Mouse (Mus musculus) C2C12 (cell line): ENCODE results near the gene Ap4b1. TPM values are rescaled to one million over a fixed set of nuclear protein-coding genes. Genes with fewer than 3 reads are reported as not detected.

ENCODE experiments used
- H3K27me3 ChIP-seq: one replicate; pipeline ENCODE4 v1.6.1; 2011; ENCODE audit not compliant: control insufficient read depth, insufficient read depth, insufficient read length
- H3K36me3 ChIP-seq: one replicate; pipeline ENCODE4 v1.6.1; 2011; ENCODE audit not compliant: control insufficient read depth, insufficient read depth
- H3K4me3 ChIP-seq: one replicate; pipeline ENCODE4 v1.5.1; 2011; ENCODE audit warnings: mild to moderate bottlenecking, control low read depth; ENCODE audit not compliant: poor library complexity, insufficient read depth, severe bottlenecking
- H3K79me2 ChIP-seq: one replicate; pipeline ENCODE4 v1.6.1; 2011; ENCODE audit not compliant: control insufficient read depth, insufficient read depth
- H3K79me3 ChIP-seq: one replicate; pipeline ENCODE4 v1.6.1; 2011; ENCODE audit warnings: low read depth, control low read depth
- H3ac ChIP-seq: one replicate; pipeline ENCODE3; 2011; ENCODE audit warnings: low read depth; ENCODE audit not compliant: control insufficient read depth, insufficient read length
- CEBPB ChIP-seq: IDR thresholded peaks from one replicate; pipeline ENCODE4 v1.6.1; 2011; ENCODE audit warnings: low read depth, mild to moderate bottlenecking, control low read depth, moderate library complexity
- CTCF ChIP-seq: IDR thresholded peaks from one replicate; pipeline ENCODE4 v1.5.1; 2011; ENCODE audit not compliant: control insufficient read depth, insufficient read depth, insufficient read length
- FOSL1 ChIP-seq: IDR thresholded peaks from one replicate; pipeline ENCODE4 v1.8.0; 2011; ENCODE audit warnings: mild to moderate bottlenecking, low read length; ENCODE audit not compliant: poor library complexity, insufficient read depth, severe bottlenecking
- MAX ChIP-seq: IDR thresholded peaks from one replicate; pipeline ENCODE4 v1.6.1; 2011; ENCODE audit warnings: mild to moderate bottlenecking, control low read depth
- MYOD1 ChIP-seq: IDR thresholded peaks from one replicate; pipeline ENCODE4 v1.6.1; 2011; ENCODE audit warnings: low read depth; ENCODE audit not compliant: control insufficient read depth, insufficient read length
- MYOG ChIP-seq: IDR thresholded peaks from one replicate; pipeline ENCODE4 v1.6.1; 2011; ENCODE audit not compliant: control insufficient read depth, insufficient read length; ENCODE audit errors: extremely low read depth
- USF1 ChIP-seq: IDR thresholded peaks from one replicate; pipeline ENCODE4 v1.6.1; 2011; ENCODE audit warnings: low read depth, mild to moderate bottlenecking, control low read depth, moderate library complexity
- long read RNA-seq, 2 experiments: library from polyadenylated mRNA; unstranded; transcript quantifications; one replicate each; pipeline ENCODE4 v2.0.0; 2019 to 2020
- polyA plus RNA-seq: library from polyadenylated mRNA; unstranded; fragments of >200 nt; fragmentation: generic; extraction: Trizol; gene quantifications from one replicate; pipeline ENCODE4 v1.2.1, GENCODE M21; 2012; ENCODE audit warnings: missing spikeins

Gene Ap4b1
- polyA plus RNA-seq, result 8.8 TPM
- long read RNA-seq, experiment 1, transcript Ap4b1-201 (10 exons, 2,799 nt), result major isoform, 6 of 9 reads
- long read RNA-seq, experiment 1, partial matches to known transcripts, result 0 of 9 reads
- long read RNA-seq, experiment 1, other reads (novel, unspliced or antisense), result 3 of 9 reads
- long read RNA-seq, experiment 2, transcript Ap4b1-201 (10 exons, 2,799 nt), result major isoform, 99 of 121 reads
- long read RNA-seq, experiment 2, partial matches to known transcripts, result 4 of 121 reads
- long read RNA-seq, experiment 2, other reads (novel, unspliced or antisense), result 14 of 121 reads

DNA sequence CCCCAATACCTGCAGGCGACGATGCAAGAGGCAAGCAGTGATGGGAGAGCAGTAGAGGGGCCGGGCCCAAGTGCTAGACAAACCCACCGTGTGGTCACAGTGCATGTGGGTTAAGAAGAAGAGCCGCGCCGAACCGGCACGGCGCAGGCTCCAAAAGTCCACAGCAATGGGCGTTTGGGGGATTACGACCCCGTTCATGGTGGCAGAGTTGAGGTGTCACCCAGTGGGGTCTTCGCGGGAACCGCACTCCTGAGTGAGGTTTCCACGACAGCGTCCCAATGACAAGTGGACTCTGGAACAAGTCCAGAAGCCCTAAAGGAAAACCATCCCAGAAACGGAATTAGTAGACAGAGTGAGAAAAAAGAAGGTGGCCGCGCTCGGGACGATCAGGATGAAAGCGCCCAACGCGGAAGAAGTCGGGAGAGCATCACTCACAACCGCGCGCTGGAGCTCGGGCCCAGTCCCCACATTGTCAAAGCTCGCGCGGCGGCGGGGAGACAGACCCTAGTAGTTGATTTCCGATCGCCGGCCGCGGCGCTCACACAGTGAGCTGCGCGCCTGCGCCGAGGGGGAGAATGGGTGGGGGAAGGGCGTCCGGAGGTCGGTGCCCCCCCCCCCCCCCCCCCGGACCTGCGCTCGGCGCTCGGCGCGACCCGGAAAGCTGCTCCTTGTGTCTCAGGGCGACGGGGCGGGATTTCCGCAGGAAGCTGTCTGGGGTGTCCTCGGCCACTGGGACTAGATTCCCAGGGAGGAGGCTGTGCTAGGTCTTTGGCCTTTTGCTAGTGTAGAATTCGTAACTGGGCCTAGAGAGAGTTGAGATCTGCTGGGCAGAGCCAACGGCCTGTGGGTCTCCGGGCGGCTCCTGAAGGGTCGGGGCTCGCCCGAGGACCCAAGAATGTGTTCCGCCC lies at the start of gene Ap4b1, which contains the start of the genes Dclre1b and Gm43064:
Gene Ap4b1 (plus strand): TSS at position 630 of the 908 bp plus-strand sequence.
Gene Dclre1b (minus strand): TSS at position 554 of the 908 bp plus-strand sequence.
Gene Gm43064 (plus strand): TSS at position 683 of the 908 bp plus-strand sequence.
- H3K79me2 ChIP-seq, result peaks cover 24% of the 10 kb centered on the region
- no peak for TF ChIP-seq MYOD1
- no peak for TF ChIP-seq MYOG
- TF ChIP-seq CEBPB, result no peak
- TF ChIP-seq MAX, result no peak
- H3ac ChIP-seq, result peak within 1 kb of the TSS; percentile 98
- peaks cover 17% of the 10 kb centered on the region for H3K36me3 ChIP-seq
- peaks cover 8% of the 10 kb centered on the region for H3K79me3 ChIP-seq
- no peaks in the 10 kb centered on the region for H3K27me3 ChIP-seq
- H3K4me3 ChIP-seq, result peak within 1 kb of the TSS; percentile 91

DNA sequence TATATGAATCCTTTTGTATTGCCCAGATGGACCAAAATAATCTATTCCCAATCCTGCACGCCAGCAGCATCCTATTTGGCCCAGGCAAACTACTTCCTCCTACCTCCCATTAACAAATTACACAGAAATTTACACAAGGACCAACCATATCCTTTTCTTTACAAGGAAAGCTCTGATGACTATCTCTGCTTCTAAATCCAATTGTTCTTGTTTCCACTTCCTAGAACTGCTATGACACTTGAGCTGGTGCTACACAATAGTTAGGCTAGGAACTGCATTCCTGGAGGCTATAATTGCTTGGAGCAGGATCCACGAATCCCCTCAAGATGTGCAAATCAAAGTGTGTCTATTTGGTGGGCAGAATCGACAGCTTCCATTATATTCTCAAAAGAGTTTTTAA lies 42.5 kb upstream of the Ap4b1 start:
- H3K27me3 ChIP-seq, result no peaks in the 10 kb centered on the region
- TF ChIP-seq CTCF, result no peak
- no peak for TF ChIP-seq MAX
- no peak overlapping the region for H3K4me3 ChIP-seq
- peaks cover 42% of the 10 kb centered on the region for H3K79me2 ChIP-seq
- peaks cover 58% of the 10 kb centered on the region for H3K36me3 ChIP-seq
- peaks cover 11% of the 10 kb centered on the region for H3K79me3 ChIP-seq
- no peak overlapping the region for H3ac ChIP-seq

DNA sequence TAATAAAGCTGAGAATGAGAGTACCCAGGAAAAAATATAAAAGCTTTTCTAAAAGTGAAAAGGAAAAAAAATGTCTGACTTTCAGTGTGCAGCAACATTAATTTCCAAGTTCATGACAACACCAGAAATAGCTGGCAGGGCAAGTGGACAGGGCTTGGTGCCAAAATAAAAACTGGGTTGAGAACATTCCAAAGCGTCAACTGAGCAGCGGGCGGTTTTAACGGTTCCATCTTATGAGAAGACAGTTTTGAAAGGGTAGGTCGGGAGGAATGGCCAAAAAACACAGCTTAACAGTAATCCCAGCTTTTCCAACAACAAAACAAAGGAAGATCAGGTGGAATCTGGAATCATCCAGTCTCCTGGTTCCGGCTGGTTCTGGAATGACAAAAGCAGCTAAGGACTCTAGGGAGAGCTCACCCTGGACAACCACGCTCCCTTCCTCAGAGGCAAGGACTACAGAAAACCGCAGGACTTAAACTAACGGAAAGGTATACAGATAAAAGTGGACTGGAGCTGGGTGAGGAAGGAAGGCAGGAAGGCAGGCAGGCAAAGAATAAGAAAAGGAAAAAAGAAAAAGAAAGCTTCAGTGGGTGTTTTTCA lies 37.7 kb upstream of the Ap4b1 start:
- H3K79me2 ChIP-seq, result peaks cover 71% of the 10 kb centered on the region
- H3ac ChIP-seq, result no peak overlapping the region
- no peak for TF ChIP-seq FOSL1
- no peak for TF ChIP-seq MYOG
- TF ChIP-seq USF1, result no peak
- TF ChIP-seq CTCF, result no peak
- TF ChIP-seq CEBPB, result no peak
- TF ChIP-seq MAX, result no peak
- TF ChIP-seq MYOD1, result no peak
- H3K79me3 ChIP-seq, result peaks cover 17% of the 10 kb centered on the region
- no peak overlapping the region for H3K4me3 ChIP-seq
- H3K36me3 ChIP-seq, result peaks cover 37% of the 10 kb centered on the region
- no peaks in the 10 kb centered on the region for H3K27me3 ChIP-seq

DNA sequence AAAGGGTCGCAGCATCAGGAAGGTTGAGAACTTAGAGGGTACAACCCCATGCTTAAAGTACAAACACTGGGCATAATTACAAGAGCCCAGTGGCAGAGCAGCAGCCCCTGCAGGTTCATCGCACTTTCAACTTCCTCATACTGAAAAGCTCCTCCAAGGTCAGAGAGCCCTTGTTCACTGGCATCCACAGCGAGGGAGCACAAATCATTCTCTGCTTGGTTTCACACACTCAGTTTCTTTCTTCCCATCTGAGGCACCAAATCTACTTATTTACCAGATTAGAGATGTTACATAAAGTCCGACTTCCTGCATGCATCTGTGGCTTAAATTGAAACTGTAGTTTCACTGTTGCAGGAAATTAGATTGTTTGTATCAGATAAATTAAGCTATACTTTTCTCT lies 36.5 kb upstream of the Ap4b1 start:
- Histone ChIP-seq H3K4me3 (no peak overlapping the region), H3K79me2 (peaks cover 83% of the 10 kb centered on the region), H3K79me3 (peaks cover 17% of the 10 kb centered on the region), H3K36me3 (peaks cover 43% of the 10 kb centered on the region), H3K27me3 (no peaks in the 10 kb centered on the region), H3ac (no peak overlapping the region)
- TF ChIP-seq MAX (no peak), CEBPB (no peak), USF1 (no peak), CTCF (no peak), FOSL1 (no peak), MYOD1 (no peak), MYOG (no peak)

DNA sequence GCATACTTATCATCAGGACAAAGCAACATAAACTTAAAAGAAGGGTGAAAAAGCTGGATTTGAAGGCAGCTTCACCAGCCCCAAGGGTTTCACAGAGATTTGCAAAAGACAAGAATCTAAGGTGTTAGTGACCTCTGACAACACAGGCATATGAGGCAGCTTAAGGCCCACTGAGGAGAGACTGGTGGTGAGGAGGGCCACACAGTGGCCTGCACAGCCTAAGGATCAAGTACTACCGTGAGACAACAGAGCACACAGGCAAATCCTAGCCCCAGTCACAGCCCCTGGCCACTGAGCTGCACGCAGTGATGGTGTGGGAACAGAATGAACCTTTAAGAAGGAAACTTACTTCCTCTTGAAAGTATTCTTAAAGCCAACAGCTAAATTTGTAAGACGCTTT lies 35.8 kb upstream of the Ap4b1 start:
- H3K36me3 ChIP-seq, result peaks cover 45% of the 10 kb centered on the region

More for the DNA sequence above, 35.8 kb upstream of the Ap4b1 start:
- Histone ChIP-seq H3ac (no peak overlapping the region), H3K27me3 (no peaks in the 10 kb centered on the region), H3K4me3 (no peak overlapping the region), H3K79me3 (peaks cover 21% of the 10 kb centered on the region), H3K79me2 (peaks cover 87% of the 10 kb centered on the region)
- TF ChIP-seq MYOD1 (no peak), CEBPB (no peak), MYOG (no peak), USF1 (no peak), FOSL1 (no peak), CTCF (no peak), MAX (no peak)
